Mouse (Mus musculus) lung, adult 18-20 months (tissue): ENCODE results near the gene Slc39a2.

Experiments
- DNase-seq, 2 experiments: peaks; one replicate each; pipeline ENCODE4 v3.0.0; 2022; ENCODE audit warnings: mixed read lengths in 2 of 2

The Slc39a2 gene

GRCm38 (mm10) chr14:51932092-51933020 lies 39.7 kb downstream of the Slc39a2 start:
- no peak for DNase-seq

- DNase-seq = no peak
These were observed 46.3 kb downstream of the Slc39a2 start for GRCm38 (mm10) chr14:51939005-51939404.

GRCm38 (mm10) chr14:51940944-51941560 lies 48.4 kb downstream of the Slc39a2 start:
- peak; percentile 35 to 41 for DNase-seq

GRCm38 (mm10) chr14:51941577-51941976 lies 48.9 kb downstream of the Slc39a2 start:
- DNase-seq = no peak

- no peak for DNase-seq
These were observed 49.5 kb downstream of the Slc39a2 start for GRCm38 (mm10) chr14:51942236-51942635.

GRCm38 (mm10) chr14:51943336-51943735 lies 50.6 kb downstream of the Slc39a2 start:
- no peak for DNase-seq
